Mouse (Mus musculus) liver, embryonic 13.5 days (tissue): ENCODE measurements around the gene Cpvl. TPM values are rescaled to one million over a fixed set of nuclear protein-coding genes. Genes with fewer than 3 reads are reported as not detected.

Source experiments
- ATAC-seq: fragments of 200-750 bp; cut with Nextera tagmentation; 2 replicates; pipeline ENCODE4 v1.8.0; 2017; ENCODE audit warnings: low read depth, mild to moderate bottlenecking, moderate number of reproducible peaks, moderate library complexity
- DNase-seq: peaks from one replicate; pipeline ENCODE4 v3.0.0; 2022
- H3K27ac ChIP-seq: fragments of 300-500 bp; sonication (generic); 2 replicates; pipeline ENCODE4 v1.5.1; 2015; ENCODE audit warnings: moderate library complexity, mild to moderate bottlenecking, inconsistent platforms
- H3K27me3 ChIP-seq: fragments of 300-500 bp; sonication (generic); 2 replicates; pipeline ENCODE4 v1.6.1; 2015; ENCODE audit warnings: mild to moderate bottlenecking, inconsistent platforms
- H3K36me3 ChIP-seq: fragments of 300-500 bp; sonication (generic); 2 replicates; pipeline ENCODE4 v1.6.1; 2015; ENCODE audit warnings: mild to moderate bottlenecking, inconsistent platforms
- H3K4me1 ChIP-seq: fragments of 300-500 bp; sonication (generic); replicated peaks from 2 replicates; pipeline ENCODE4 v1.6.1; 2015; ENCODE audit warnings: inconsistent platforms
- H3K4me2 ChIP-seq: fragments of 300-500 bp; sonication (generic); 2 replicates; pipeline ENCODE4 v1.6.1; 2015; ENCODE audit warnings: inconsistent platforms, mild to moderate bottlenecking, moderate library complexity
- H3K4me3 ChIP-seq: fragments of 300-500 bp; sonication (generic); replicated peaks from 2 replicates; pipeline ENCODE4 v1.5.1; 2015; ENCODE audit warnings: mild to moderate bottlenecking, inconsistent platforms
- H3K9ac ChIP-seq: fragments of 300-500 bp; sonication (generic); 2 replicates; pipeline ENCODE4 v1.6.1; 2015; ENCODE audit warnings: mild to moderate bottlenecking, inconsistent platforms
- H3K9me3 ChIP-seq: fragments of 300-500 bp; sonication (generic); replicated peaks from 2 replicates; pipeline ENCODE4 v1.6.1; 2016; ENCODE audit warnings: inconsistent platforms
- WGBS: fragments of 180-500 bp; shearing (Covaris S2); methylation state at CpG from one replicate; pipeline ENCODE4 v1.1.7; 2015; ENCODE audit not compliant: insufficient replicate concordance; 5-methylcytosine and 5-hydroxymethylcytosine counted together
- polyA plus RNA-seq: library from polyadenylated mRNA; unstranded; fragments of >200 nt; fragmentation: Nextera tagmentation; extraction: Ambion mirVana; gene quantifications from 2 replicates; pipeline ENCODE4 v1.2.1, GENCODE M21; 2015

The Cpvl gene
- polyA plus RNA-seq, 1 experiment from 2014 or later = not detected

DNA sequence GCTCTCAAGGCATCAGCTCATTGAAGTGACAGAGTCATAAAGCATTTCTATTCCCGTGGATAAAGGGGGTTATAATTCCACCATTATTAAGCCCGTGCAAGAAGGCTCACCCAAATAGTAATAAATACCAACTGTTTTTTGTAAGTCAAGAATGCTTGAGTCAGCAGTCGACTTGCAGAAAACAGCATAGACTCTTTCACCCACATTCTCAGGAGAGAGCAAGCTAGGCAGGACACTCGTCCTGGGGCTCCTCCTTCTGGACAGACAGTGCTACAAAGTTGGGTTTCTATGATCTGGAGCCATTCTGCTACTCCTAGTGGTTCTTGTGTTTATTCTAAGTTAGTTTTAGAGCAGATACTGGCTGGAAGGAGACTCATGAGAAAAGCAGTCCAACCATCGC, 24.4 kb downstream of the Cpvl start:
- Histone ChIP-seq H3K9ac (no peak overlapping the region), H3K4me2 (no peak overlapping the region), H3K27me3 (no peaks in the 10 kb centered on the region), H3K36me3 (no peaks in the 10 kb centered on the region), H3K4me3 (no peak overlapping the region), H3K27ac (no peak overlapping the region), H3K4me1 (no peaks in the 10 kb centered on the region), H3K9me3 (no peaks in the 10 kb centered on the region)
- WGBS = 43% methylated on average over 5 of the region's 5 CpGs
- DNase-seq (no peak), ATAC-seq (no peak)

DNA sequence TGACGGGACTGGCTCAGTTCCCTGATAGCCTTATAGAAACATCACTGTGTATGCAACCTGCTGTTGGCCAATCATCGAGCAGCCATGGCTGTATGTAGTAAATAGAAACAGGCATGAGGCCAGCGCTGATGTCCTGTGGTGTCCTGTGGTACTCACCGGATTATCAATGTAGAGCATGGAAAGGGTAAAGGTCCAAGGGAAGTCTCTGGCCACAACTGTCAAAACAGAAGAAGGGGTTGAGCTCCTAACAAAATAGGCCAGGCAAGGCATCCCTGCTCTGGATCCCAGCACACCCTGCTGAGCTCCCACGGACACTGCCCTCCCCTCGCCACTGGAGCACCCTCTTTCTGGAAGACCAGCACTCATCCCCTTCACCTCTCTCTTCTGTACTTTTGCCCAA, 25.1 kb downstream of the Cpvl start:
- Histone ChIP-seq H3K27ac (no peak overlapping the region), H3K9ac (no peak overlapping the region), H3K9me3 (no peaks in the 10 kb centered on the region), H3K27me3 (no peaks in the 10 kb centered on the region), H3K36me3 (no peaks in the 10 kb centered on the region), H3K4me2 (no peak overlapping the region), H3K4me1 (no peaks in the 10 kb centered on the region), H3K4me3 (no peak overlapping the region)
- ATAC-seq (no peak), DNase-seq (no peak)
- WGBS = 56% methylated on average over 6 of the region's 6 CpGs

DNA sequence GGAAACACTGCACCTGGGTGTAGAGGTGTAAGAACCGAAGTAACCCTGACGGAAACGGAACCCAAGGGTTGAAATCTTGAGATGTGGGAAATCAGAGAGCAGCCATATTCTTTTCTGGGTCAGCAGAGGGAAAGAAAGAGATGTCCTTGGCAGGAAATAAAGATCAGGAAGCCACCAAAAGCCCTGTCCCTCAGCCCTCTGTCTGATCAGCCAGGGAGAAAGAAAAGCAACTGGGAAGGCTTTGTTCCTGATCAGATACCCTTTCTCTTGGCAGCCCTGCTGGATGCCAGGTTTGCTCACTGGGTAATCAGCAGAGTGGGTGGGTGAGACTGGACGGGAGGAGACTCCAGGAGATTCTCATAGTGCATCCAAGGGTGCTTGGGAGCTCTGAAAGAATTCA, 27.1 kb downstream of the Cpvl start:
- Histone ChIP-seq H3K27me3 (no peaks in the 10 kb centered on the region), H3K9me3 (no peaks in the 10 kb centered on the region), H3K4me1 (no peaks in the 10 kb centered on the region), H3K4me3 (no peak overlapping the region), H3K27ac (no peak overlapping the region), H3K36me3 (no peaks in the 10 kb centered on the region), H3K4me2 (no peak overlapping the region), H3K9ac (no peak overlapping the region)
- 65% methylated on average over 4 of the region's 4 CpGs for WGBS
- no peak for ATAC-seq
- no peak for DNase-seq

DNA sequence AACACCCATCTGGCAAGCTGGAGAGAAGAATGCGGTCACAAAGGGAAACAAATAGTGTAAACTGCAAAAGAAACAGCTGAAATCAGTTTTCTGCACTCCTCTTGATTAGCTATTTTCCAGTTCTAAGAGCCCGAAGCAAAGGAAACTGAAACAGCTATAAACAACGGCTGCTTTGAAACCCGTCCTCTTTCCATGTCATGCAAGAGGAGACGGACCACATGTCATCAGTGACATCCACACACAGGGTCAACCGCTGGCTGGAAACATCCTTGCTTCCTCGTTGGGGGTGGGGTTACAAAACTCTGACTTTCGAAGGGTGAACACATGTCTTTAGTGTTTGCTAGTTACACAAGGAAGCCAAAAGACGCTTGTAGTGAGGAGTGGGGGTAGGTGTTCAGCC, 27.6 kb downstream of the Cpvl start:
- no peak for ATAC-seq
- H3K4me1 ChIP-seq = no peaks in the 10 kb centered on the region
- no peak overlapping the region for H3K27ac ChIP-seq
- H3K4me3 ChIP-seq = no peak overlapping the region
- DNase-seq = no peak
- H3K27me3 ChIP-seq = no peaks in the 10 kb centered on the region
- no peaks in the 10 kb centered on the region for H3K36me3 ChIP-seq
- H3K4me2 ChIP-seq = no peak overlapping the region
- WGBS = 45% methylated on average over 9 of the region's 9 CpGs
- no peaks in the 10 kb centered on the region for H3K9me3 ChIP-seq
- no peak overlapping the region for H3K9ac ChIP-seq

DNA sequence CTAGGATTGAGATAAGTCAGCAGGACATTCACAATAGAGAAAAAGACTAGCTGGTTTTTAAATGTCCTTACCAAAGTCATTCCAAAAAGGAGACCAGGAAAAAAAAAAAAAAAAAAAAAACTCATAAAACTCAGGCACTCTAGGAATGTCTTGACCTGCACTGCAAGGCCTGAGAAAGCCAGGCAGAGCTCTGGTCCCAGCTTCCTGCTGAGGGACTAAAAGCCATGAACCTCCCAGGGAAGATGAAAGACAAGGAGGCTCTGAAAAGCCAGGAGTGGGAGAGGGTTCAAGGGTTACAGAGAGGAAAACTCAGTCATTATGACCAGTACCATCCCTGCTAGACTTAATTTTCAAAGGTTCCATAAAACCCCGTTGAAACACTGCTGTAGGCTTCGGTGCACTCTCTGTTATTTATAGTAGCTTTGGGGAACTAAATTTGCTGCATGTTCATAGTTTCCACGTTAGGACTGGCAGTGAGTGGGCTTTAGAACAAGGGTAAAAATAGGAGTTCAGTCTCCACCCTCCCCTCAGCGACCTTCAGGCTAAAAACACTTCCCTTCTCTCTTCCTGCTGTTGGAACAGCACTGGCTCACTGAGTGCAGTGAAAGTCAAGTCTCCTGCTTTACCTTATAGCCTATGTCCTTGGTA, 30.0 kb downstream of the Cpvl start:
- 17% methylated on average over 4 of the region's 4 CpGs for WGBS
- H3K27ac ChIP-seq = no peak overlapping the region
- H3K4me1 ChIP-seq = no peaks in the 10 kb centered on the region
- DNase-seq (no peak), ATAC-seq (no peak)
- H3K27me3 ChIP-seq = no peaks in the 10 kb centered on the region
- H3K4me2 ChIP-seq = no peak overlapping the region
- no peak overlapping the region for H3K9ac ChIP-seq
- no peaks in the 10 kb centered on the region for H3K36me3 ChIP-seq
- no peak overlapping the region for H3K4me3 ChIP-seq
- no peaks in the 10 kb centered on the region for H3K9me3 ChIP-seq

DNA sequence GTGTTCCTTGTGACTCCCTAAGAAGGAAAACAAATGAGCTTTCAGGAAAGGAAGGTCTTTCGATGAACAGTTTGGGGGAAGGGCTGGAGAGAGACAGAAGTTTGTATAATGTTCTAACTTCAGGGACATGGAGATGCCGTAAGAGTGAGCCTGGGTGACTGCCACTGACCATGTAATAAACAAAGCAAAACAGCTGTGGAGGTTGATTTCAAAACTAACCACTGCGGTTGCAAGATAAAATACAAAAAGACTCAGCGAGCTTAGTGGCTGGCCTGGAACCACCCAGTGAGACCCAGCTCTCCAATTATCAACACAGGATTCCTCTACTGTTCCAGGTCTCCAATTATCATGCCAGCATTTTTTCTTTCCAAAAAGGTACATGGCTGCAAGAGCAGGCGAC, 33.6 kb downstream of the Cpvl start:
- H3K4me3 ChIP-seq = no peak overlapping the region
- WGBS = 60% methylated on average over 5 of the region's 5 CpGs
- ATAC-seq = no peak

DNA sequence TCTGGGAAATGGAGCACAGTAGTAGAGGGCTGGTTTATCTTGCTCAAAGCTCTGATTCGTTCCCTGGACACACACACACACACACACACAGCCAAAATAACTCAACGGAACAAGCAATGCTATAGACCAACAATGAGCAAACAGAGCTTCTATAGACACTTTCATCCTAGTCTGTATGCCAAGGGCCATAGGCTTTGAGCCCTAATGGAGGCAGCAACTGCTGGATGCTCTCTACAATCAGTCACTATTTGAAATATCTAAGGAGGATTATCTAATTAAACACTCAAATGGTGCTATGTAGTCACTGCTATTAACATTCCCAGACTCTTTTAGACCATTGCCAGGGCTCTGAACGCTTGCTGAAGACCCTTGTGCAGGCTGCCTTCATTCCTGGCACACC, 34.1 kb downstream of the Cpvl start:
- DNase-seq (no peak), ATAC-seq (no peak)
- Histone ChIP-seq H3K27me3 (no peaks in the 10 kb centered on the region), H3K27ac (no peak overlapping the region), H3K4me1 (no peaks in the 10 kb centered on the region), H3K9ac (no peak overlapping the region), H3K36me3 (no peaks in the 10 kb centered on the region), H3K4me2 (no peak overlapping the region), H3K4me3 (no peak overlapping the region), H3K9me3 (no peaks in the 10 kb centered on the region)
- WGBS = 53% methylated on average over 3 of the region's 3 CpGs

More for the DNA sequence above, 33.6 kb downstream of the Cpvl start:
- Histone ChIP-seq H3K27ac (no peak overlapping the region), H3K27me3 (no peaks in the 10 kb centered on the region), H3K4me1 (no peaks in the 10 kb centered on the region), H3K4me2 (no peak overlapping the region), H3K9me3 (no peaks in the 10 kb centered on the region), H3K9ac (no peak overlapping the region), H3K36me3 (no peaks in the 10 kb centered on the region)
- no peak for DNase-seq

DNA sequence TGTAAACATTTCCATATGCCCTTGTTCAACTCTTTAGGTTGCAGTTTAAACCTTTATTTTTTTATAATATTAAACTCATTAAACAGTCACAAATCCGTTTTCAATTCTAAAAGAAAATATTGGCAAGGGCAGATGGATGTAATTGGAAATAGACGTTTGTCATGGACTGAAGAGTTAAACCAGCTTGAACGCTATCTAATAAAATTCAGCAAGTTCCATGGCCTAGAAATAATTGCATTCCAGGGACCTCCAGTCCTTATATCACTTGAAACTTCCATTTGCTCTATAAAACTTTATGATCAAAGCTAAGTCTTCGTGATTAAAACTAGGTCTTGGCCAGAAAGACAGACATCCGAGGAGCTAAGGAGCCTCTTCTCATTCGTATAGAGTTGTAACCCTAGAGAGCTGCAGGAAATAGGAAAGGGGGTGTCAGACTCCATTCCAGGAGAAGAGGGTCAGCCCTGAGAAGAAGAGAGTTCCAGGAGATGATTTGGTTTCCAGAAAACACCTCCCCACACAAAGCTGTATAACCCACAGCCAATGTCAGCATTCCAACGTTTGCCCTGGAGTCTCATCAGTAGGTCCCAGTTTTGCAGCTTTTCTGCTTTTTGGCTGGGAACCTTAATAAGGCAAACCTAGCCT, 36.2 kb downstream of the Cpvl start:
- H3K9me3 ChIP-seq = no peaks in the 10 kb centered on the region
- H3K4me3 ChIP-seq = no peak overlapping the region
- no peak overlapping the region for H3K4me2 ChIP-seq
- no peak overlapping the region for H3K27ac ChIP-seq
- ATAC-seq (no peak), DNase-seq (no peak)
- no peaks in the 10 kb centered on the region for H3K4me1 ChIP-seq
- no peaks in the 10 kb centered on the region for H3K36me3 ChIP-seq
- H3K9ac ChIP-seq = no peak overlapping the region
- WGBS = 60% methylated on average over 7 of the region's 7 CpGs
- H3K27me3 ChIP-seq = no peaks in the 10 kb centered on the region

DNA sequence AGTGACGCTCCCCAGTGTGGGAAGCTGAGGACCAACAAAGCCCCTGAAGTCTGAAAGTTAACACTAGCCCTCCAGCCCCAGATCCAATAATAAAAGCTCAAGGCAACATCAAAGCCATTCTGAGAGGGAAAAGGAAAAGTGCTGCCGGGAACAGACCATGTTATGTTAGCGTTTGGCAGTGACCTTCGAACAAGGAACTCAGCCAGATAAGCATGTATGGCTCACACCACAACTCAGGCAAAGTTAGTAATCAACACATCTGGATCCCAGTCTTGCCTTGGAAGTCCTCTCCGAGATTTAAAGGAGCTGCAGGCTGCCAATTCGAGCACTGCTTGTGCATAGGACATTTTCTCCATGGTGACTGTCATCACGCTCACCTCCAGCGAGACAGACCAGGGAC, 38.7 kb downstream of the Cpvl start:
- Histone ChIP-seq H3K4me1 (no peaks in the 10 kb centered on the region), H3K9ac (no peak overlapping the region), H3K27ac (no peak overlapping the region), H3K9me3 (no peaks in the 10 kb centered on the region), H3K4me3 (no peak overlapping the region), H3K4me2 (no peak overlapping the region), H3K27me3 (no peaks in the 10 kb centered on the region), H3K36me3 (no peaks in the 10 kb centered on the region)
- ATAC-seq (no peak), DNase-seq (no peak)
- 47% methylated on average over 8 of the region's 8 CpGs for WGBS

DNA sequence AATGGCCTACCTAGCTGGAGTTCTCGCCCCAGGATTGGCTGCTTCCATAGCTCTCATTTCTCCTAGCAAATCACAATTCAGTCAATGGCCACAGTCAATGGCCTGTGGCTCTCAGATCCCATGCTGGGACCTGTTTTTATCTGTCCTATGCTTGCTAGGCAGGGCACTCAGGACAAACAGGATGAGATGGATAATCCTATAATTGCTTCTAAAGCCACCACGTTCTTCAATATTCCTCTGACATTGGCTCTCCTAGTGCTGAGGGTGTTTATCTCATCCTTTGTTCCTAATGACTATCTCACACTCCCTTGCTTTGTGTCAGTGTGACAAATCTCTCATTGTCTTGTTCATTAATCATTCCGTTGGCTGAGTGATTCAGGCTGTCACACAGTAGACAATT, 39.5 kb downstream of the Cpvl start:
- Histone ChIP-seq H3K27me3 (no peaks in the 10 kb centered on the region), H3K4me3 (no peak overlapping the region), H3K9ac (no peak overlapping the region), H3K4me2 (no peak overlapping the region), H3K36me3 (no peaks in the 10 kb centered on the region), H3K4me1 (no peaks in the 10 kb centered on the region), H3K9me3 (no peaks in the 10 kb centered on the region), H3K27ac (no peak overlapping the region)
- ATAC-seq = no peak
- DNase-seq = no peak
- 38% methylated on average over 3 of the region's 3 CpGs for WGBS

DNA sequence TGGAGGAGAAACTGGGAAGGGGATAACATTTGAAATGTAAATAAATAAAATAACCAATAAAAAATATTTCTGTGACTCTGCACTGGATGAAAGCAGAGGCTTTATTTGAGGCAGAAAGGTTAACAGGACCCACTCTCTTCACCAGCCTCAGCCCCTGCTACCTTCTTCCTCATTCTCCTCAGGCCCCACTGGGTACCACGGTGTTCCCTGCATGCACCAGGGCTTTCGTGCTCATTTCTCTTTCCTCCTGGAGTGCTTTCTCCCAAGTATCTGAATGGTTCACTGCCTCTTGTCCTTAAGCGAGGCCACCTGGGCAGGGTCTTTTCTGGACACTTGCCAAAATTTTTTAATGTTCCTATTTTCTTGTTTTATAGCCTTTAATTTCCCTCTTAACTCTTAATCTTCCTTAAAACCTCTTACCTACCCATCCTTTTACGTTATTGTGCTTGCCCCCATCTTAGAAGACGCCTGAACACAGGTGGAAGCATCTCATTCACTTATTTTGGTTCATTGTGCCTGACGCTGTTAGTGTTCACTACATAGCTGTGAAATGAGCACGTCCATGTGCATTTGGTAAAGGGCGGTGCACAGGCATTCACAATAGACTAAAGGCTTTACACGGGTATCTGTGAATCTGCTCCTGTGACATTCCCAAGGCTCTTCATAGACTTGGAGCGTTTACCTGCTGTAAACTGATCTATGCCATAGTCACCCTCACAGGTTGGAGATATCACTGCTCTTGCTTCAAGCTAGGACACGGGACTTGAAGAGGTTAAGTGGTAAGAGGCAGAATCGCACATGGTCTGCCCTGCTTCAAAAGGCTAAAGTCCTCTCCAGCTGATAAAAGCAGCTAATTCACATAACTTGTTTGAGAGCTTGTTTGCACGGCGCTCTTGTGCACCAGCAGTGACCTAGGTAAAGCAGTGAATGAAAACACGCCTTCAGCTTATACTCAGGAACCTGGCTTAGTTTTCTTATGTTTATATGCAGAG, 41.0 kb downstream of the Cpvl start:
- Histone ChIP-seq H3K4me3 (no peak overlapping the region), H3K27ac (no peak overlapping the region), H3K36me3 (no peaks in the 10 kb centered on the region), H3K27me3 (no peaks in the 10 kb centered on the region), H3K4me1 (no peaks in the 10 kb centered on the region), H3K4me2 (no peak overlapping the region), H3K9me3 (no peaks in the 10 kb centered on the region), H3K9ac (no peak overlapping the region)
- 61% methylated on average over 15 of the region's 15 CpGs for WGBS
- no peak for ATAC-seq
- no peak for DNase-seq
